Mouse (Mus musculus) CD4-positive, CD25-positive, alpha-beta regulatory T cell, adult 9 weeks (primary cell): ENCODE data around the gene Mettl7a2. TPM values are rescaled to one million over a fixed set of nuclear protein-coding genes. Genes with fewer than 3 reads are reported as not detected.

Experiments used
- polyA plus RNA-seq: library from polyadenylated mRNA; unstranded; fragments of 100-300 nt; shearing (Covaris generic); gene quantifications from one replicate; pipeline ENCODE4 v1.2.1, GENCODE M21; 2017

The Mettl7a2 gene
- not detected for polyA plus RNA-seq

DNA sequence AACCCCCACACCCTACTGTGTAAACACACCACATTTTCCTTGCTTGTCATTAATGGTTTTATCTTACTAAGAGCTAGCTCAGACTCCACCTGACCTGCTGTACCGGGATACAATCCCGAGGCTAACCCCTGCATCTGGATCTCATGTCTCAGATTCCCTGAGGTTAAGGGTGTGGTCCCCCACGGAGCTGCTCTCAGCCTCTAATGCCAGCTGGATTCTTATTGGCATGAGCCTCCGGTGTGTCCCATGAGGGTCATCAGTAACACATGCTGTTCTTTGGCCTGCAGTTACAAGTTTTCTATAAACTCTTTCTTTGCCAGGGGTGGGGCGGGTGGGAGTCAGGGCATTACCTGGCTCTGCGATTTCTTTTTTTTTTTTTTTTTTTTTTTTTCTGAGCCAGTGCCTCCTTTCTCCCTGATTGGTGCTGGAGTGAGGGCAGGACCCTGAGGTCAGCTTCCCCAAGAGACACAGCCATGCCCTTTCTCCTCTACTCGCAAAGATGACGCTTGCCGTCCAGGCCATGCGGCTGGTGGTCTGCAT lies at the start of gene Mettl7a2, which contains the start of gene Methig1:
Mettl7a2 (plus strand) TSS at position 490 of the 540 bp plus-strand sequence.
Methig1 (plus strand) TSS at position 439 of the 540 bp plus-strand sequence.

GRCm38 (mm10) chr15:100304019-100304991 lies 48.7 kb upstream of the Mettl7a2 start, which contains the start of gene Mettl7a1:
Mettl7a1 (plus strand) TSS chr15:100304140.

GRCm38 (mm10) chr15:100334629-100335028 lies 18.4 kb upstream of the Mettl7a2 start, which contains the start of gene Mettl7a3:
Mettl7a3 (plus strand) TSS chr15:100334929.

DNA sequence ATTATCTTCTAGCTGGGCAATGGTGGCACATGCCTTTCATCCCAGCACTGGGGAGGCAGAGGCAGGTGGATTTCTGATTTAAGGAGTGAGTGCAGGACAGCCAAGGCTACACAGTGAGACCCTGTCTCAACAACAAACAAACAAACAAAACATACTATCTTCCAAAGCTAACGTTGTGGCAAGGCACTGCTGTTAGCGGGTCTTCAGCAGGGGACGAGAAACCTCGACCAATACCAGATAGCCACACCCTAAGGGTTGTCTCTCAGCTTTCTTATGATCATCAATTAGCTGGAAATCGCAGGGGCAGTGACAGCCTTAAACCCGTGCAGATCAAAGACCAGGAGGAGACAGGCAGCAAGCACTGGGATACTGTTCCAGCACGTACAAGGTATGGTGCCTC lies 11.2 kb downstream of the Mettl7a2 start, which contains the start of gene Higd1c:
Higd1c (plus strand) TSS at position 301 of the 400 bp plus-strand sequence.

Other genes starting within 250 kb of the Mettl7a2 start
- 26.9 TPM for gene Atf1, start 125.4 kb upstream of the Mettl7a2 start, polyA plus RNA-seq
- not detected for gene Tmprss12, start 72.4 kb upstream of the Mettl7a2 start, polyA plus RNA-seq
- 12.2 TPM for gene Mettl7a1, start 49.1 kb upstream of the Mettl7a2 start, polyA plus RNA-seq
- gene Mettl7a3, start 18.3 kb upstream of the Mettl7a2 start, polyA plus RNA-seq, result not detected
- gene Methig1, start 51 bp upstream of the Mettl7a2 start, polyA plus RNA-seq, result not detected
- not detected for gene Higd1c, start 11.3 kb downstream of the Mettl7a2 start, polyA plus RNA-seq
- gene Gm5475, start 68.9 kb downstream of the Mettl7a2 start, polyA plus RNA-seq, result 0.11 TPM
- gene Slc11a2, start 71.9 kb downstream of the Mettl7a2 start, polyA plus RNA-seq, result 52.8 TPM
- 51.7 TPM for gene Letmd1, start 115.8 kb downstream of the Mettl7a2 start, polyA plus RNA-seq
- 3.7 TPM for gene Csrnp2, start 142.3 kb downstream of the Mettl7a2 start, polyA plus RNA-seq
- 12.5 TPM for gene Tfcp2, start 198.8 kb downstream of the Mettl7a2 start, polyA plus RNA-seq
- gene Pou6f1, start 246.8 kb downstream of the Mettl7a2 start, polyA plus RNA-seq, result 8.5 TPM